Mouse (Mus musculus): ENCODE data around the gene Man2a1.

DNA sequence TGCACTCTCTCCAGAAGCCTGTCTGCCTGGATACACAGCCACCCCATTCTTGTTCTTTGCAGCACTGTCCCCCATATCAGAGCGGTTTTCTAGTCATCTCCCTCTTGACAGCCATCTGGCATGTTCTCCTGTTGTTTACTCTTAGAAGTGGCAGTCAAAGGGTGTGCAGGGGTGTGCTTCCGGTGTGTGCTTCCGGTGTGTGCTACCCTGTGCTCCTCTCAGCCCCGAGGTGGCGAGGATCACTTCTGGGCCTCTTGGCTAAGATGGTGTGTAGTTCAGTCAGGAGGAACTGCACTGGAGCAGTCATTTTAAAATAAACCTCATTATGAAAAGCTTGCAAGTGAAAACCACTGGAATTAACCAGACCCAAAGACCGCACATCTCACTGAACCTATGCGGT, 125.5 kb downstream of the Man2a1 start:
- TF ChIP-seq POLR2A (IDR thresholded peaks at IDR 0.05; ENCODE audit: control insufficient read depth, low read depth, low read length) (no peak), CTCF (IDR thresholded peaks at IDR 0.05; ENCODE audit: control insufficient read depth, insufficient read depth, insufficient replicate concordance, low read depth, low read length) (no peak)

Data from testis, adult 2 months (tissue).